Mouse (Mus musculus) ES-E14 (cell line): ENCODE data around the gene Mta1. TPM values are rescaled to one million over a fixed set of nuclear protein-coding genes. Genes with fewer than 3 reads are reported as not detected.
A peak's percentile ranks its signal among the peaks of the same experiment; 100 is the strongest.

ENCODE experiments used
- DNase-seq: peaks from one replicate; pipeline ENCODE4 v3.0.0-alpha.2; 2013; ENCODE audit warnings: low read depth, low spot score
- H3K27ac ChIP-seq: 2 replicates; pipeline ENCODE4 v1.5.1; 2012; ENCODE audit warnings: low read depth, mild to moderate bottlenecking, low read length, moderate library complexity, mixed read lengths; ENCODE audit not compliant: poor library complexity, insufficient read depth, severe bottlenecking
- H3K36me3 ChIP-seq: 2 replicates; pipeline ENCODE4 v1.6.1; 2012; ENCODE audit warnings: mild to moderate bottlenecking, low read length, moderate library complexity, mixed read lengths; ENCODE audit not compliant: control insufficient read depth, poor library complexity, insufficient read depth, severe bottlenecking
- H3K4me1 ChIP-seq, 2 experiments: fragments of 150-350 bp in 1 of 2; sonication (generic) in 1 of 2; 2 replicates each; pipeline ENCODE4 v1.6.1; 2012; ENCODE audit warnings: low read length in 2 of 2, mild to moderate bottlenecking in 1 of 2, mixed read lengths in 1 of 2; ENCODE audit not compliant: control insufficient read depth in 2 of 2, insufficient read depth in 2 of 2, poor library complexity in 1 of 2
- H3K4me3 ChIP-seq, 2 experiments: fragments of 150-350 bp in 1 of 2; sonication (generic) in 1 of 2; 2 replicates each; pipeline ENCODE4 v1.5.1; 2012; ENCODE audit warnings: low read length in 2 of 2, low read depth in 1 of 2, mild to moderate bottlenecking in 1 of 2, mixed read lengths in 1 of 2; ENCODE audit not compliant: insufficient read depth in 1 of 2, poor library complexity in 1 of 2, severe bottlenecking in 1 of 2
- H3K9ac ChIP-seq: 2 replicates; pipeline ENCODE4 v1.6.1; 2012; ENCODE audit warnings: low read depth, mild to moderate bottlenecking, low read length, mixed read lengths; ENCODE audit not compliant: poor library complexity, insufficient read depth, severe bottlenecking
- H3K9me3 ChIP-seq: fragments of 150-350 bp; sonication (generic); 2 replicates; pipeline ENCODE4 v1.6.1; 2012; ENCODE audit warnings: low read depth, mild to moderate bottlenecking, low read length; ENCODE audit not compliant: control insufficient read depth, insufficient read depth
- CHD2 ChIP-seq: IDR thresholded peaks from 2 replicates; pipeline ENCODE4 v1.6.1; 2014; ENCODE audit warnings: mild to moderate bottlenecking, low read depth, low read length, inconsistent platforms
- HCFC1 ChIP-seq: IDR thresholded peaks from 2 replicates; pipeline ENCODE4 v1.6.1; 2012; ENCODE audit warnings: low read length, inconsistent platforms, borderline replicate concordance; ENCODE audit not compliant: insufficient read depth
- MAFK ChIP-seq: IDR thresholded peaks from 2 replicates; pipeline ENCODE4 v1.6.1; 2014; ENCODE audit warnings: mild to moderate bottlenecking, low read depth, low read length, inconsistent platforms; ENCODE audit not compliant: insufficient read depth
- ZC3H11A ChIP-seq: IDR thresholded peaks from 2 replicates; pipeline ENCODE4 v1.6.1; 2012; ENCODE audit warnings: low read depth, mild to moderate bottlenecking, inconsistent platforms, low read length, borderline replicate concordance
- ZNF384 ChIP-seq: IDR thresholded peaks from 2 replicates; pipeline ENCODE4 v1.6.1; 2012; ENCODE audit warnings: low read depth, low read length, inconsistent platforms
- in situ Hi-C, 2 experiments: fragments of 600-800 bp; cut with MboI; formaldehyde crosslinking; loops; one replicate each; pipeline ENCODE4 v1.15.1; 2025; ENCODE audit warnings: low sequenced_read_pairs in 2 of 2, inconsistent platforms in 1 of 2; ENCODE audit not compliant: unreplicated experiment in 2 of 2
- total RNA-seq: library from RNA; depleted of rRNA; stranded (reverse); fragments of 300-350 nt; gene quantifications from 2 replicates; pipeline ENCODE4 v1.2.3, GENCODE M21; 2012; rRNA removed

The Mta1 gene
- total RNA-seq, 1 experiment: 30.3 TPM

GRCm38 (mm10) chr12:113185442-113186291 is 87.6 kb downstream of the Mta1 start, which contains the start of gene Tmem121:
TSS of gene Tmem121 (plus strand) at chr12:113185930.
- no peaks in the 10 kb centered on the region; the same call in 1 of the 2 replicates for H3K36me3 ChIP-seq
- H3K9me3 ChIP-seq: no peaks in the 10 kb centered on the region
- TF ChIP-seq MAFK (no peak), ZC3H11A (no peak), CHD2 (no peak), ZNF384 (no peak), HCFC1 (no peak)
- no peak for DNase-seq
- peak within 1 kb of the TSS; percentile 79 for H3K9ac ChIP-seq
- H3K27ac ChIP-seq: no peak within 1 kb of the TSS
- H3K4me3 ChIP-seq: peak within 1 kb of the TSS; percentile 80 to 88
- in situ Hi-C loops: no loop called here
- H3K4me1 ChIP-seq: peaks cover 0 to 19% of the 10 kb centered on the region in 2 experiments; a peak in 1 of 4 replicates

GRCm38 (mm10) chr12:113186326-113187010 is 88.4 kb downstream of the Mta1 start:
- TF ChIP-seq CHD2: no peak
- no peak for TF ChIP-seq MAFK
- TF ChIP-seq ZNF384: no peak
- no peak for TF ChIP-seq ZC3H11A
- no peak for TF ChIP-seq HCFC1
- Histone ChIP-seq H3K9ac (peak overlapping the region; percentile 79), H3K27ac (no peak overlapping the region), H3K4me1 (peaks cover 0 to 23% of the 10 kb centered on the region in 2 experiments; a peak in 2 of 4 replicates), H3K9me3 (no peaks in the 10 kb centered on the region), H3K36me3 (no peaks in the 10 kb centered on the region; the same call in 1 of the 2 replicates), H3K4me3 (peak overlapping the region; percentile 80 to 88)
- in situ Hi-C loops: no loop called here
- DNase-seq: no peak

Other genes starting within 250 kb of the Mta1 start
- gene Gpr132, start 230.1 kb upstream of the Mta1 start, total RNA-seq: 0.36 and 0.48 TPM in 2 replicates
- gene Jag2, start 168.5 kb upstream of the Mta1 start, total RNA-seq: 54.1 and 129 TPM in 2 replicates
- gene Nudt14, start 156.2 kb upstream of the Mta1 start, total RNA-seq: 21.9 and 28.1 TPM in 2 replicates
- 13.4 and 15.2 TPM in 2 replicates for gene Btbd6, start 121.8 kb upstream of the Mta1 start, total RNA-seq
- gene Brf1, start 97.6 kb upstream of the Mta1 start, total RNA-seq: 56.4 and 63.4 TPM in 2 replicates
- gene Pacs2, start 83.8 kb upstream of the Mta1 start, total RNA-seq: 17.2 and 20.7 TPM in 2 replicates
- gene Tex22, start 23.8 kb upstream of the Mta1 start, total RNA-seq: 0.22 and 0.79 TPM in 2 replicates
- gene Crip2, start 42.0 kb downstream of the Mta1 start, total RNA-seq: 54.6 and 62.2 TPM in 2 replicates
- 173 and 210 TPM in 2 replicates for gene Crip1, start 48.0 kb downstream of the Mta1 start, total RNA-seq
- gene Tedc1, start 58.1 kb downstream of the Mta1 start, total RNA-seq: 30.3 and 48.0 TPM in 2 replicates
- 12.5 and 20.3 TPM in 2 replicates for gene Tmem121, start 87.7 kb downstream of the Mta1 start, total RNA-seq